Mouse (Mus musculus): ENCODE results near the gene Tmem163.

DNA sequence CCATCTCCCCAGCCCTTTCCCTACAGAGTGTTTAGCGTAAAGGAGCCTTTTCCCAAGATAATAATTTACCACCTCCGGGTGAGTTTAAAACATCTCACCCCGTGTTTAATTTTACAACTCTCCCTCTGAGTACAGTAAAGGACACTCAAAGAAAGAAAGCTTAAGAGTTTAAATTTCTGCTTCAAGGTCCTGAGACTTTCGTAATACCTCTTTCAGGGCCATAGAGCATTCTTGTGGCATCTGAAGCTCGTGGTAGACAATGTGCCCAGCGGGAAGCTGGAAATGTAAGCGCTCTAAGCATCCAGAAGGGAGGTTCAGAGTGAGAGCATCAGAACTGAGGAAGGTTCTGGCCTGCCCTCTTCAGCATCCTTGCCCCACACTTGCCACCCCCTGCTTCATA lies 52.2 kb downstream of the Tmem163 start:
- no peak for TF ChIP-seq CTCF (IDR thresholded peaks at IDR 0.05; ENCODE audit: low read depth)
- no peak for TF ChIP-seq EP300 (IDR thresholded peaks at IDR 0.05; ENCODE audit: low read depth)
